Mouse (Mus musculus) left cerebral cortex, postnatal 36 days (tissue): ENCODE results near the gene Wdcp. TPM values are rescaled to one million over a fixed set of nuclear protein-coding genes. Genes with fewer than 3 reads are reported as not detected.
"Not testable (repeated sequence)": the region's sequence is repeated elsewhere in the genome, so short reads cannot be mapped to it uniquely, and the experiment has no call there.

ENCODE experiments used
- DNase-seq, 2 experiments: peaks; one replicate each; pipeline ENCODE4 v3.0.0; 2021 to 2022; ENCODE audit warnings: low spot score in 2 of 2, mixed read lengths in 1 of 2
- intact Hi-C: fragments of 180-260 bp; cut with DNase I; formaldehyde crosslinking; loops from one replicate; pipeline ENCODE4 v1.15.1; 2025
- total RNA-seq, 2 experiments: library from RNA; stranded (reverse); gene quantifications; 2 replicates each; pipeline ENCODE4 v1.2.3; 2021

The Wdcp gene
- total RNA-seq, 2 experiments from 2014 or later = 10.8 to 12.9 TPM

- no peak for DNase-seq
- intact Hi-C loops = no loop called here
These were observed 20.7 kb downstream of the Wdcp start for GRCm38 (mm10) chr12:4863654-4864337.

- intact Hi-C loops = no loop called here
- DNase-seq = peak; percentile 34 to 42
These were observed 21.2 kb downstream of the Wdcp start for GRCm38 (mm10) chr12:4864338-4864690.

- intact Hi-C loops = no loop called here
- DNase-seq = no peak
These were observed 25.8 kb downstream of the Wdcp start for GRCm38 (mm10) chr12:4868924-4869323.

- DNase-seq = no peak
- intact Hi-C loops = no loop called here
These were observed 28.2 kb downstream of the Wdcp start for GRCm38 (mm10) chr12:4871260-4871659.

GRCm38 (mm10) chr12:4872273-4872672, 29.2 kb downstream of the Wdcp start:
- DNase-seq = no peak
- intact Hi-C loops = no loop called here

GRCm38 (mm10) chr12:4872983-4873477, 29.9 kb downstream of the Wdcp start:
- intact Hi-C loops = no loop called here
- DNase-seq = no peak

GRCm38 (mm10) chr12:4873531-4873930, 30.4 kb downstream of the Wdcp start:
- intact Hi-C loops = no loop called here
- no peak for DNase-seq

GRCm38 (mm10) chr12:4874161-4874927, 31.2 kb downstream of the Wdcp start, which contains the start of gene Mfsd2b:
Gene Mfsd2b (minus strand): TSS chr12:4874359.
- DNase-seq = peak; percentile 22 to 31
- intact Hi-C loops = no loop called here

GRCm38 (mm10) chr12:4875623-4876022, 32.5 kb downstream of the Wdcp start:
- no peak for DNase-seq
- intact Hi-C loops = no loop called here

GRCm38 (mm10) chr12:4878296-4878783, 35.2 kb downstream of the Wdcp start:
- no peak for DNase-seq
- intact Hi-C loops = no loop called here

GRCm38 (mm10) chr12:4879048-4879447, 35.9 kb downstream of the Wdcp start:
- intact Hi-C loops = no loop called here
- DNase-seq = no peak

- intact Hi-C loops = no loop called here
- DNase-seq = no peak
These were observed 39.0 kb downstream of the Wdcp start for GRCm38 (mm10) chr12:4882086-4882485.

GRCm38 (mm10) chr12:4885062-4885461, 42.0 kb downstream of the Wdcp start:
- intact Hi-C loops = no loop called here
- no peak for DNase-seq

- DNase-seq, intact Hi-C loops: not testable (repeated sequence)
These were observed 43.5 kb downstream of the Wdcp start for GRCm38 (mm10) chr12:4886581-4886980.

- intact Hi-C loops = no loop called here
- DNase-seq = no peak
These were observed 45.6 kb downstream of the Wdcp start for GRCm38 (mm10) chr12:4888739-4889138.

GRCm38 (mm10) chr12:4889251-4889650, 46.1 kb downstream of the Wdcp start:
- intact Hi-C loops = no loop called here
- no peak for DNase-seq

- intact Hi-C loops = no loop called here
- DNase-seq = no peak
These were observed 46.8 kb downstream of the Wdcp start for GRCm38 (mm10) chr12:4889891-4890290.

- intact Hi-C loops = no loop called here
- DNase-seq = no peak
These were observed 54.9 kb downstream of the Wdcp start for GRCm38 (mm10) chr12:4898024-4898423.

GRCm38 (mm10) chr12:4905946-4906345, 62.8 kb downstream of the Wdcp start:
- no peak for DNase-seq
- intact Hi-C loops = loop anchor here (5.0 kb wide), 1 partner anchor 64 kb away; the partner anchor contains the start of genes Fkbp1b and Wdcp

- DNase-seq = no peak
- intact Hi-C loops = loop anchor here (5.0 kb wide), 1 partner anchor 64 kb away; the partner anchor contains the start of genes Fkbp1b and Wdcp
These were observed 63.4 kb downstream of the Wdcp start for GRCm38 (mm10) chr12:4906476-4906875.
